Mouse (Mus musculus): ENCODE measurements around the gene Gm20708.

DNA sequence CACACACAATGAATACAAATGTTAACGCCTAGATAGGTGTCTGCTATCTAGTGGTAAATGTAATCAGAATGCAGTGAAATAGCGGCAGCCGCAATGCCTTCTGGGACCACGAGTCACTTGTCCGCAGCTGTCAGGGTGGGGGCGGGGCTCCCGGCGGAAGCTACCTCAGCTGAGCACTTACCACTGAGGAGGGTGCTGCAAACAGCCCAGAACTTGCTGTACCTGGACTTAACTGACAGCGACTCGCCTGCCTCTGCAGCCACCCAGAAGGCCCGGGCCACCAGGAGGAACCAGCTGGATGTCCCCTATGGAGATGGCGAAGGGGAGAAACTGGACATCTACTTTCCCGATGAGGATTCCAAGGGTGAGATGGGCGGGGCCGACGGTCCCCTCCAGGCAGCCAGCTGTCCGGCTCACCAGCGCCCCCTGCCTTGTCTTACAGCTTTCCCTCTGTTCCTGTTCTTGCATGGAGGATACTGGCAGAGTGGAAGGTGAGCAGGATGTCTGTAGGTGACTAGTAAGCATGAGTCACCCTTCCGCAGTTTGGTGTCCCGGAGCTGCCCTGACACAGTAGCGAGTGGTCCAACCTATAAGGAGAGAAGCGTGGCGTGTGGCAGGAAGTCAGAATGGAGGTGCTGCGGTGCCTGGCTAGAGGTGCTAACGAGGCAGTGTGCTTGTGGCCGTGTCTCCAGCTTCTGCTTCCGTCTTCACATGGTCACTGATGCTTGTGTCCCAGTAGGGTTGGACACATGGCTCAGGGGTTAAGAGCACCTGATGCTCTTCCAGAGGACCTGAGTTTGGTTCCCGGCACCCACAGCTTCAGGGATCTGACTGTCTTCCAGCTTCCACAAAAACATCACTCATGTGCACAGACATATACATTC is 22.9 kb downstream of the Gm20708 start:
- TF ChIP-seq CTCF (IDR thresholded peaks at IDR 0.05; ENCODE audit: control insufficient read depth, insufficient read depth, insufficient replicate concordance, low read depth, low read length): peak; percentile 69; the same call in 1 of the 2 replicates
- TF ChIP-seq POLR2A (IDR thresholded peaks at IDR 0.05; ENCODE audit: control insufficient read depth, low read depth, low read length): no peak
